Mouse (Mus musculus): ENCODE results near the gene Cep162. TPM values are rescaled to one million over a fixed set of nuclear protein-coding genes. Genes with fewer than 3 reads are reported as not detected.
A peak's percentile ranks its signal among the peaks of the same experiment; 100 is the strongest.

The Cep162 gene
- total RNA-seq (2021): 1 to 10 TPM; 6.4 to 7.7 TPM
- long read RNA-seq, experiment 1, full-length matches to known transcripts: 5 of 10 reads
- long read RNA-seq, experiment 1, partial matches to known transcripts: 2 of 10 reads
- long read RNA-seq, experiment 1, other reads (novel, unspliced or antisense): 3 of 10 reads
- long read RNA-seq, experiment 2: 0 reads

GRCm38 (mm10) chr9:87254903-87255695 is at the start of gene Cep162:
TSS of gene Cep162 (minus strand) at chr9:87255536.
- peak; percentile 87 to 91 for DNase-seq (ENCODE audit: low spot score in 2 of 2)
- intact Hi-C loops (cut with DNase I): no loop called here

GRCm38 (mm10) chr9:87303196-87303595 is 47.9 kb upstream of the Cep162 start:
- intact Hi-C loops (cut with DNase I): no loop called here
- DNase-seq (ENCODE audit: low spot score in 2 of 2): no peak

GRCm38 (mm10) chr9:87298900-87299299 is 43.6 kb upstream of the Cep162 start:
- DNase-seq (ENCODE audit: low spot score in 2 of 2): peak in 1 of 2 experiments; percentile 7
- intact Hi-C loops (cut with DNase I): no loop called here

- intact Hi-C loops (cut with DNase I): no loop called here
- DNase-seq (ENCODE audit: low spot score in 2 of 2): peak in 1 of 2 experiments; percentile 15
Measured at GRCm38 (mm10) chr9:87297522-87297921, 42.2 kb upstream of the Cep162 start.

- intact Hi-C loops (cut with DNase I): no loop called here
- DNase-seq (ENCODE audit: low spot score in 2 of 2): no peak
Measured at GRCm38 (mm10) chr9:87255696-87256030, 327 bp upstream of the Cep162 start.

GRCm38 (mm10) chr9:87248118-87248517 is 7.2 kb downstream of the Cep162 start:
- peak in 1 of 2 experiments; percentile 28 for DNase-seq (ENCODE audit: low spot score in 2 of 2)
- intact Hi-C loops (cut with DNase I): loop anchor here (2.0 to 10.0 kb wide), 2 partner anchors 221 to 653 kb away; no protein-coding TSS in a partner anchor

GRCm38 (mm10) chr9:87247678-87248077 is 7.7 kb downstream of the Cep162 start:
- no peak for DNase-seq (ENCODE audit: low spot score in 2 of 2)
- intact Hi-C loops (cut with DNase I): loop anchor here (2.0 to 10.0 kb wide), 2 partner anchors 221 to 653 kb away; no protein-coding TSS in a partner anchor

- intact Hi-C loops (cut with DNase I): no loop called here
- DNase-seq (ENCODE audit: low spot score in 2 of 2): no peak
Measured at GRCm38 (mm10) chr9:87213204-87213603, 42.1 kb downstream of the Cep162 start.

- intact Hi-C loops (cut with DNase I): no loop called here
- DNase-seq (ENCODE audit: low spot score in 2 of 2): no peak
Measured at GRCm38 (mm10) chr9:87210830-87211339, 44.5 kb downstream of the Cep162 start.

- intact Hi-C loops (cut with DNase I): loop anchor here (10.0 kb wide), 1 partner anchor 148 kb away; no protein-coding TSS in a partner anchor
- DNase-seq (ENCODE audit: low spot score in 2 of 2): peak; percentile 25 to 43
Measured at GRCm38 (mm10) chr9:87202431-87202830, 52.9 kb downstream of the Cep162 start.

- DNase-seq (ENCODE audit: low spot score in 2 of 2): peak in 1 of 2 experiments; percentile 22
- intact Hi-C loops (cut with DNase I): loop anchor here (10.0 kb wide), 1 partner anchor 146 kb away; no protein-coding TSS in a partner anchor
Measured at GRCm38 (mm10) chr9:87200919-87201318, 54.4 kb downstream of the Cep162 start.

- intact Hi-C loops (cut with DNase I): loop anchor here (10.0 kb wide), 1 partner anchor 146 kb away; no protein-coding TSS in a partner anchor
Measured at GRCm38 (mm10) chr9:87200426-87200825, 54.9 kb downstream of the Cep162 start.

GRCm38 (mm10) chr9:87198036-87198435 is 57.3 kb downstream of the Cep162 start:
- DNase-seq (ENCODE audit: low spot score in 2 of 2): no peak
- intact Hi-C loops (cut with DNase I): no loop called here

More at GRCm38 (mm10) chr9:87200426-87200825, 54.9 kb downstream of the Cep162 start:
- DNase-seq (ENCODE audit: low spot score in 2 of 2): no peak

- intact Hi-C loops (cut with DNase I): no loop called here
- DNase-seq (ENCODE audit: low spot score in 2 of 2): no peak
Measured at GRCm38 (mm10) chr9:87197277-87197676, 58.1 kb downstream of the Cep162 start.

- DNase-seq (ENCODE audit: low spot score in 2 of 2): no peak
- intact Hi-C loops (cut with DNase I): no loop called here
Measured at GRCm38 (mm10) chr9:87193721-87194120, 61.6 kb downstream of the Cep162 start.

- no peak for DNase-seq (ENCODE audit: low spot score in 2 of 2)
- intact Hi-C loops (cut with DNase I): no loop called here
Measured at GRCm38 (mm10) chr9:87187336-87187735, 68.0 kb downstream of the Cep162 start.

GRCm38 (mm10) chr9:87182231-87182630 is 73.1 kb downstream of the Cep162 start:
- intact Hi-C loops (cut with DNase I): no loop called here
- DNase-seq (ENCODE audit: low spot score in 2 of 2): no peak

- intact Hi-C loops (cut with DNase I): no loop called here
Measured at GRCm38 (mm10) chr9:87178534-87178933, 76.8 kb downstream of the Cep162 start.

GRCm38 (mm10) chr9:87171517-87171916 is 83.8 kb downstream of the Cep162 start:
- no peak for DNase-seq (ENCODE audit: low spot score in 2 of 2)
- intact Hi-C loops (cut with DNase I): no loop called here

More at GRCm38 (mm10) chr9:87178534-87178933, 76.8 kb downstream of the Cep162 start:
- DNase-seq (ENCODE audit: low spot score in 2 of 2): no peak

GRCm38 (mm10) chr9:87170891-87171290 is 84.4 kb downstream of the Cep162 start:
- DNase-seq (ENCODE audit: low spot score in 2 of 2): no peak
- intact Hi-C loops (cut with DNase I): no loop called here

Measured in left cerebral cortex, postnatal 14 days (tissue).